Mouse (Mus musculus) liver, embryonic 14.5 days (tissue): ENCODE data around the gene Aldh1l1. TPM values are rescaled to one million over a fixed set of nuclear protein-coding genes. Genes with fewer than 3 reads are reported as not detected.

Experiments
- ATAC-seq: fragments of 200-750 bp; cut with Nextera tagmentation; 2 replicates; pipeline ENCODE4 v1.8.0; 2017; ENCODE audit warnings: moderate number of reproducible peaks, mild to moderate bottlenecking, moderate library complexity; ENCODE audit not compliant: insufficient read depth
- DNase-seq, 3 experiments: peaks; one replicate each; pipeline ENCODE4 v3.0.0-alpha.2; 2012 to 2013; ENCODE audit warnings: low read depth in 3 of 3, low spot score in 3 of 3
- H3K27ac ChIP-seq: fragments of 300-500 bp; sonication (generic); 2 replicates; pipeline ENCODE4 v1.5.1; 2014; ENCODE audit warnings: moderate library complexity, mild to moderate bottlenecking, control low read depth, inconsistent platforms
- H3K27me3 ChIP-seq: fragments of 300-500 bp; sonication (generic); 2 replicates; pipeline ENCODE4 v1.6.1; 2014; ENCODE audit warnings: mild to moderate bottlenecking, low read length, moderate library complexity; ENCODE audit not compliant: control insufficient read depth, insufficient read depth
- H3K36me3 ChIP-seq: fragments of 300-500 bp; sonication (generic); replicated peaks from 2 replicates; pipeline ENCODE4 v1.6.1; 2014; ENCODE audit warnings: low read depth; ENCODE audit not compliant: control insufficient read depth, insufficient read depth
- H3K4me1 ChIP-seq, 2 experiments: fragments of 200-500 bp in 1 of 2; fragments of 300-500 bp in 1 of 2; sonication (generic) in 1 of 2; replicated peaks; 2 replicates each; pipeline ENCODE4 v1.6.1; 2012 to 2014; ENCODE audit warnings: antibody characterized with exemption in 1 of 2, inconsistent platforms in 1 of 2, low read length in 1 of 2; ENCODE audit not compliant: control insufficient read depth in 2 of 2, insufficient read depth in 2 of 2
- H3K4me2 ChIP-seq: fragments of 300-500 bp; sonication (generic); 2 replicates; pipeline ENCODE4 v1.6.1; 2014; ENCODE audit warnings: low read depth, mild to moderate bottlenecking, control low read depth, moderate library complexity
- H3K4me3 ChIP-seq, 2 experiments: fragments of 200-500 bp in 1 of 2; fragments of 300-500 bp in 1 of 2; sonication (generic) in 1 of 2; 2 replicates each; pipeline ENCODE4 v1.5.1; 2012 to 2014; ENCODE audit warnings: low read depth in 2 of 2, low read length in 2 of 2, mild to moderate bottlenecking in 2 of 2, control low read depth in 1 of 2, inconsistent platforms in 1 of 2, moderate library complexity in 1 of 2; ENCODE audit not compliant: insufficient read depth in 1 of 2
- H3K9ac ChIP-seq: fragments of 300-500 bp; sonication (generic); replicated peaks from 2 replicates; pipeline ENCODE4 v1.6.1; 2014; ENCODE audit warnings: mild to moderate bottlenecking, control low read depth, moderate library complexity
- H3K9me3 ChIP-seq: fragments of 300-500 bp; sonication (generic); 2 replicates; pipeline ENCODE4 v1.6.1; 2016; ENCODE audit warnings: low read length, mixed read lengths; ENCODE audit not compliant: control insufficient read depth
- CTCF ChIP-seq: IDR thresholded peaks from 2 replicates; pipeline ENCODE4 v1.5.1; 2016; ENCODE audit warnings: antibody characterized with exemption, low read depth, control low read depth
- EP300 ChIP-seq: IDR thresholded peaks from 2 replicates; pipeline ENCODE4 v1.6.1; 2016; ENCODE audit warnings: antibody characterized with exemption, low read depth
- WGBS: fragments of 180-500 bp; shearing (Covaris S2); extraction: QIAGEN DNeasy Blood & Tissue Kit; methylation state at CpG from one replicate; pipeline ENCODE4 v1.1.7; 2014; ENCODE audit not compliant: insufficient replicate concordance; 5-methylcytosine and 5-hydroxymethylcytosine counted together
- polyA plus RNA-seq, 2 experiments: library from polyadenylated mRNA; depleted of rRNA in 1 of 2; stranded (reverse) in 1 of 2; unstranded in 1 of 2; fragments of >200 nt; fragmentation: Nextera tagmentation in 1 of 2; extraction: Ambion mirVana in 1 of 2; gene quantifications; 2 replicates each; pipeline versions ENCODE4 v1.2.1 to v1.2.3; 2012 to 2014

The Aldh1l1 gene
- polyA plus RNA-seq, 2 experiments, result 9.2 to 10.6 TPM

DNA sequence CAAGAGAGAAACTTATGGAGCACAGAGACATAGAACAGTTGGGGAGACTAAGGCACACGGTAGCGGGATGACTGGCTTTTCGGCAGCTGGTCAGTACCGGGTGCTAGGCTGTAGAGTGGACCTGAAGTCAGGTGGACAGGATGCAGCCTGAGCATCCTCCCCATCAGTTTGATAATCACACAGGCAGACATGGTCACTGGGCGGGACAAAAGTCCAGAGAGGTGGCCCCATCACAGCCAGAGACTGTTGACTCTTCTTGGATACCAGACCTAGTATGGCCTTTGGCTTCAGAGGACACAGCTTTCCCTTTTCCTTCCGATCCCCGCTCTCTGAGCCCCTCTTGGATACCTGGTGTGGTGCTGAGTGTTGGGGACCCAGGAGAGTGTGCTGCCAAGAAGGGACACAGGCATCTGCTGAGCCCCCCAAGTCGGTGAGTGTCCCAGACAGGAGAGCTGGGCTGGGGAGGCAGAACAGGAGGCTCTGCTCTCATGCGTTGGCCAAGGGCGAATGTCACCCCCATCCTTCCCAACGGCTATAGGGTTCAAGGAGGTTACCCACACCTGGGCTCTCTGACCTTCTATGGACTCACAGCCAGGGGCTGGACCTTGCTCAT, 21.1 kb upstream of the Aldh1l1 start:
- H3K4me2 ChIP-seq, result peak overlapping the region; percentile 40
- 0 out of 2 replicates have a peak, but pooled peaks have one; percentile 12 for ATAC-seq
- H3K27me3 ChIP-seq, result peaks cover 21% of the 10 kb centered on the region
- H3K9ac ChIP-seq, result no peak overlapping the region
- no peaks in the 10 kb centered on the region for H3K36me3 ChIP-seq
- H3K4me1 ChIP-seq, result peaks cover 0 to 5% of the 10 kb centered on the region in 2 experiments; a peak in 1 of 4 replicates
- peak overlapping the region; percentile 25; the same call in 1 of the 2 replicates for H3K27ac ChIP-seq
- DNase-seq, result peak in 1 of 3 experiments; percentile 9
- no peaks in the 10 kb centered on the region for H3K9me3 ChIP-seq
- no peak for TF ChIP-seq CTCF
- TF ChIP-seq EP300, result no peak
- H3K4me3 ChIP-seq, result peak overlapping the region; percentile 14 to 21
- WGBS, result 65% methylated on average over 11 of the region's 11 CpGs

GRCm38 (mm10) chr6:90466079-90466478, 20.1 kb upstream of the Aldh1l1 start:
- DNase-seq, result peak in 1 of 3 experiments; percentile 19
- peak overlapping the region; percentile 45 for H3K4me2 ChIP-seq
- WGBS, result 55% methylated on average over 10 of the region's 10 CpGs
- peaks cover 0 to 5% of the 10 kb centered on the region in 2 experiments; a peak in 1 of 4 replicates for H3K4me1 ChIP-seq
- peaks cover 19% of the 10 kb centered on the region for H3K27me3 ChIP-seq
- ATAC-seq, result no peak
- no peak for TF ChIP-seq EP300
- TF ChIP-seq CTCF, result no peak
- H3K36me3 ChIP-seq, result no peaks in the 10 kb centered on the region
- H3K9me3 ChIP-seq, result no peaks in the 10 kb centered on the region
- H3K9ac ChIP-seq, result no peak overlapping the region
- no peak overlapping the region for H3K4me3 ChIP-seq
- H3K27ac ChIP-seq, result no peak overlapping the region

DNA sequence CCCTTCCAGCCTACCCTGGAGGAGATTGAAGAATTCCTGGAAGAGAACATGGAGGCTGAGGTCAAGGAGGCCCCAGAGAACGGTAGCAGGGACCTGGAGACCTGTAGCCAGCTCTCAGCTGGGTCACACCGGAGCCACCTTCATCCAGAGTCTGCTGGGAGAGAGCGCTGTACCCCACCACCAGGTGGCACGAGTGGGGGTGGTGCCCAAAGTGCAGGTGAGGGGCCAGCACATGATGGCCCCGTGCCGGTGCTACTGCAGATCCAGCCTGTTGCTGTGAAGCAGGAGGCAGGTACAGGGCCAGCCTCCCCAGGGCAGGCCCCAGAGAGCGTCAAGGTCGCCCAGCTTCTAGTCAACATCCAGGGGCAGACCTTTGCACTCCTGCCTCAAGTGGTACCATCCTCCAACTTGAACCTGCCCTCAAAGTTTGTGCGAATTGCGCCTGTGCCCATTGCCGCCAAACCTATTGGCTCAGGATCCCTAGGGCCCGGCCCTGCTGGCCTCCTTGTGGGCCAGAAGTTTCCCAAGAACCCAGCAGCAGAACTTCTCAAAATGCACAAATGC, 19.3 kb upstream of the Aldh1l1 start:
- Histone ChIP-seq H3K9ac (no peak overlapping the region), H3K4me3 (peak overlapping the region in 1 of 2 experiments; percentile 12; a peak in 1 of 4 replicates), H3K36me3 (no peaks in the 10 kb centered on the region), H3K27me3 (peaks cover 17% of the 10 kb centered on the region), H3K4me1 (peaks cover 0 to 5% of the 10 kb centered on the region in 2 experiments; a peak in 1 of 4 replicates), H3K4me2 (peak overlapping the region; percentile 45), H3K9me3 (no peaks in the 10 kb centered on the region), H3K27ac (no peak overlapping the region)
- no peak for ATAC-seq
- TF ChIP-seq EP300, result no peak
- no peak for TF ChIP-seq CTCF
- WGBS, result 67% methylated on average over 12 of the region's 12 CpGs
- no peak for DNase-seq

DNA sequence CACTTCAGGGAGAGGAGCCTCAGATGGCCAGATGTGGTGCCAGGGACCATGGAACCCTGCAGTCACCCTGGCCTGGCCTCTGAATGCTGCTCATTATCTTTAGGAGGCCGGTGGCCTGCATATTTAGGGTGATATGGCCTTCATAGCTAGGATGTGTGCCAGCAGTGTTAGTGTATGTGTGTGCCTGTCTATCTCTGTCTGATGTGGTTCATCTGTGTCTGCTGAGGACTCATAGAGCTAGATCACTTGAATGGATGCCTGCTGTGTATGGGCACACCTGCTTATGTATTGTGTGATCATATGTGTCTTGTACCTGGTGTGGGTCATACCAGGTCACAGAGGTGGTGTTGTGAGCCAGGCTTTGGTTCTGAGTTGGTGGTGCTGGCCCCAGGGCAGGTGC, 18.0 kb upstream of the Aldh1l1 start:
- TF ChIP-seq CTCF (no peak), EP300 (no peak)
- Histone ChIP-seq H3K4me3 (no peak overlapping the region), H3K9ac (no peak overlapping the region), H3K4me2 (peak overlapping the region; percentile 45), H3K4me1 (peaks cover 0 to 5% of the 10 kb centered on the region in 2 experiments; a peak in 1 of 4 replicates), H3K27me3 (peaks cover 4% of the 10 kb centered on the region), H3K9me3 (no peaks in the 10 kb centered on the region), H3K36me3 (no peaks in the 10 kb centered on the region), H3K27ac (no peak overlapping the region)
- WGBS, result 43% methylated on average over 1 of the region's 1 CpGs
- no peak for ATAC-seq
- no peak for DNase-seq

- no peak overlapping the region for H3K27ac ChIP-seq
- no peaks in the 10 kb centered on the region for H3K27me3 ChIP-seq
- H3K4me2 ChIP-seq, result no peak overlapping the region
- H3K4me1 ChIP-seq, result peaks cover 0 to 5% of the 10 kb centered on the region in 2 experiments; a peak in 1 of 4 replicates
- no peak for TF ChIP-seq CTCF
- TF ChIP-seq EP300, result no peak
- no peaks in the 10 kb centered on the region for H3K9me3 ChIP-seq
- H3K9ac ChIP-seq, result no peak overlapping the region
- ATAC-seq (no peak), DNase-seq (no peak)
- H3K4me3 ChIP-seq, result no peak overlapping the region
- 53% methylated on average over 6 of the region's 6 CpGs for WGBS
- H3K36me3 ChIP-seq, result no peaks in the 10 kb centered on the region
Measured at GRCm38 (mm10) chr6:90469041-90469440, 17.2 kb upstream of the Aldh1l1 start.
